Mouse (Mus musculus) urinary bladder, adult 2 months (tissue): ENCODE data around the gene Grhl1. TPM values are rescaled to one million over a fixed set of nuclear protein-coding genes. Genes with fewer than 3 reads are reported as not detected.
"Not testable (repeated sequence)": the region's sequence is repeated elsewhere in the genome, so short reads cannot be mapped to it uniquely, and the experiment has no call there.

Experiments
- DNase-seq: peaks from one replicate; pipeline ENCODE4 v3.0.0; 2022; ENCODE audit warnings: low spot score
- polyA plus RNA-seq: library from polyadenylated mRNA; depleted of rRNA; stranded (reverse); fragments of >200 nt; gene quantifications from 2 replicates; pipeline ENCODE4 v1.2.3, GENCODE M21; 2012; rRNA removed

The Grhl1 gene
- 22.7 and 26.5 TPM in 2 replicates for polyA plus RNA-seq

GRCm38 (mm10) chr12:24571523-24572392 is at the start of gene Grhl1:
Gene Grhl1 (plus strand): TSS chr12:24572283.
- peak; percentile 93 for DNase-seq

GRCm38 (mm10) chr12:24525065-24525464 is 47.0 kb upstream of the Grhl1 start:
- DNase-seq, result not testable (repeated sequence)

- no peak for DNase-seq
Measured at GRCm38 (mm10) chr12:24536390-24536789, 35.7 kb upstream of the Grhl1 start.

GRCm38 (mm10) chr12:24537201-24537600 is 34.9 kb upstream of the Grhl1 start:
- DNase-seq, result no peak

GRCm38 (mm10) chr12:24537965-24538364 is 34.1 kb upstream of the Grhl1 start:
- DNase-seq, result no peak

GRCm38 (mm10) chr12:24541426-24542154 is 30.5 kb upstream of the Grhl1 start:
- DNase-seq, result no peak

GRCm38 (mm10) chr12:24547686-24548085 is 24.4 kb upstream of the Grhl1 start:
- DNase-seq, result no peak

- DNase-seq, result no peak
Measured at GRCm38 (mm10) chr12:24548885-24549284, 23.2 kb upstream of the Grhl1 start.

GRCm38 (mm10) chr12:24552531-24552930 is 19.6 kb upstream of the Grhl1 start:
- DNase-seq, result no peak

- no peak for DNase-seq
Measured at GRCm38 (mm10) chr12:24555976-24556375, 16.1 kb upstream of the Grhl1 start.

- DNase-seq, result no peak
Measured at GRCm38 (mm10) chr12:24563395-24563960, 8.6 kb upstream of the Grhl1 start.

GRCm38 (mm10) chr12:24565311-24565710 is 6.8 kb upstream of the Grhl1 start:
- no peak for DNase-seq

- no peak for DNase-seq
Measured at GRCm38 (mm10) chr12:24567606-24568005, 4.5 kb upstream of the Grhl1 start.

- DNase-seq, result no peak
Measured at GRCm38 (mm10) chr12:24572421-24573274, 565 bp downstream of the Grhl1 start.

GRCm38 (mm10) chr12:24573275-24573580 is 1.1 kb downstream of the Grhl1 start:
- DNase-seq, result no peak

GRCm38 (mm10) chr12:24574870-24575269 is 2.8 kb downstream of the Grhl1 start:
- DNase-seq, result no peak

- no peak for DNase-seq
Measured at GRCm38 (mm10) chr12:24580452-24580851, 8.4 kb downstream of the Grhl1 start.

GRCm38 (mm10) chr12:24580996-24581683 is 9.1 kb downstream of the Grhl1 start:
- DNase-seq, result no peak

- no peak for DNase-seq
Measured at GRCm38 (mm10) chr12:24583653-24584052, 11.6 kb downstream of the Grhl1 start.

- no peak for DNase-seq
Measured at GRCm38 (mm10) chr12:24584835-24585234, 12.8 kb downstream of the Grhl1 start.

GRCm38 (mm10) chr12:24586193-24586592 is 14.1 kb downstream of the Grhl1 start:
- no peak for DNase-seq
